Mouse (Mus musculus) fat pad, adult 2 months (tissue): ENCODE data around the gene Gp9.
A peak's percentile ranks its signal among the peaks of the same experiment; 100 is the strongest.

ENCODE experiments used
- DNase-seq: peaks from one replicate; pipeline ENCODE4 v3.0.0-alpha.2; 2011; ENCODE audit warnings: low read depth, low spot score; ENCODE audit errors: extremely low read depth

Gp9 gene

GRCm38 (mm10) chr6:87786621-87787020 is 8.7 kb downstream of the Gp9 start:
- DNase-seq: no peak

- no peak for DNase-seq
Observed at GRCm38 (mm10) chr6:87787108-87787890, 9.4 kb downstream of the Gp9 start.

GRCm38 (mm10) chr6:87788266-87788895 is 10.5 kb downstream of the Gp9 start:
- DNase-seq: no peak

- no peak for DNase-seq
Observed at GRCm38 (mm10) chr6:87788896-87789587, 11.2 kb downstream of the Gp9 start.

GRCm38 (mm10) chr6:87789791-87790190 is 11.9 kb downstream of the Gp9 start:
- no peak for DNase-seq

- no peak for DNase-seq
Observed at GRCm38 (mm10) chr6:87790779-87791480, 13.1 kb downstream of the Gp9 start.

- DNase-seq: no peak
Observed at GRCm38 (mm10) chr6:87791826-87792225, 14.0 kb downstream of the Gp9 start.

- no peak for DNase-seq
Observed at GRCm38 (mm10) chr6:87793821-87794510, 16.1 kb downstream of the Gp9 start.

GRCm38 (mm10) chr6:87795385-87796150 is 17.7 kb downstream of the Gp9 start:
- no peak for DNase-seq

GRCm38 (mm10) chr6:87796251-87796880 is 18.5 kb downstream of the Gp9 start:
- no peak for DNase-seq

- DNase-seq: no peak
Observed at GRCm38 (mm10) chr6:87797321-87797720, 19.4 kb downstream of the Gp9 start.

GRCm38 (mm10) chr6:87799576-87799975 is 21.7 kb downstream of the Gp9 start:
- no peak for DNase-seq

GRCm38 (mm10) chr6:87802462-87802861 is 24.6 kb downstream of the Gp9 start:
- no peak for DNase-seq

- DNase-seq: peak; percentile 83
Observed at GRCm38 (mm10) chr6:87804036-87804435, 26.2 kb downstream of the Gp9 start.

- peak; percentile 68 for DNase-seq
Observed at GRCm38 (mm10) chr6:87804886-87805285, 27.0 kb downstream of the Gp9 start.

GRCm38 (mm10) chr6:87805448-87805847 is 27.6 kb downstream of the Gp9 start:
- no peak for DNase-seq

GRCm38 (mm10) chr6:87806028-87806427 is 28.2 kb downstream of the Gp9 start:
- DNase-seq: no peak

GRCm38 (mm10) chr6:87806857-87807256 is 29.0 kb downstream of the Gp9 start:
- DNase-seq: no peak

- DNase-seq: no peak
Observed at GRCm38 (mm10) chr6:87807735-87808440, 30.0 kb downstream of the Gp9 start.
